Comparison of ENCODE assay signal across 41 mouse cellular contexts in the genomic region with DNA sequence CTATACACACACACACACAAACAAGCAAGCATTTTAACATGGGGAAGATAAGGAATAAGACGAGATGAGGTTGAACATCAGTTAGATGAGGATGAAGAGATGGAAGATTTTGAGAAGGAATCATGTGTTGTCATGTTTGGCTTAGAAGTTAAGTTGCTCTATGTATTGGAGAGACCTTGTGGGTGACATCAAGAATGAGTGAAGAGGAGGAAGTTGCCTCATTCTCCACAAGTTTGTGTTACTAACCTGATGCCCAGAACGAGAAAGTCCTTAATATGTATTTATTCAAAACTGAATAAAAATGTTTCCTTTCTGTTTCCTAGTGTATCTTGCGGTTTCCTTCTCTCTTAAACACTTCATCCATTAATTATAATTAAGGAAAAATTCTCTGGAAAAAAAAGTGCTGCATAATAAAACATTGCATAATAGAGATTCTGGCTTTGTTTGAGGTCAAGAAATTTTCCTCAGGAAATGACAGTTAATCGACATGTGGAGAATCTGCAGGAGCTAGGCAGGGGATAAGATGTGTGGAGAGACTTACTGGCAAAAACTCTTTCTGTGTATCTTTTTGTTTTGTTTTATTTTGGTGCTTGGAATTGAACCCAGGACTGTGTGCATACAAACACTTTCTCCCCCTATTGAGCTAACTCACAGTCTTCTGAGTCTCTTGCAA. TPM values are rescaled to one million over a fixed set of nuclear protein-coding genes. Genes with fewer than 3 reads are reported as not detected.
"Had no signal": no experiment of that assay in that cellular context is flagged by ENCODE, and none has a peak within 500 bp of the region (broad histone marks: within the 10 kb centered on the region; RNA-seq: fewer than 3 reads in every experiment).

No protein-coding gene starts in this region.

- ATAC-seq: hindbrain, embryonic 16.5 days; intestine, embryonic 15.5 days; intestine, postnatal 0 days; liver, embryonic 12.5 days had no signal

- H3K4me3 ChIP-seq: heart, embryonic 10.5 days; heart, embryonic 12.5 days; hindbrain, embryonic 10.5 days; hindbrain, embryonic 12.5 days; intestine, embryonic 15.5 days; kidney, embryonic 15.5 days; limb, embryonic 13.5 days; limb, embryonic 15.5 days; liver, embryonic 12.5 days had no signal

- H3K27me3 ChIP-seq: heart, embryonic 12.5 days; hindbrain, embryonic 12.5 days; intestine, embryonic 15.5 days; limb, embryonic 15.5 days had no signal

- H3K27ac ChIP-seq: heart, embryonic 10.5 days; hindbrain, embryonic 10.5 days; hindbrain, embryonic 12.5 days; hindbrain, embryonic 14.5 days; intestine, embryonic 15.5 days; kidney, embryonic 15.5 days; kidney, postnatal 0 days; limb, embryonic 13.5 days; limb, embryonic 15.5 days; liver, embryonic 12.5 days had no signal

- DNase-seq: gastrocnemius, postnatal 14 days; gastrocnemius, postnatal 36 days; heart, adult 18-20 months; heart, postnatal 10 days; heart, postnatal 4 days; kidney, adult 18-20 months; kidney, adult 9 months; kidney, postnatal 25 days; kidney, postnatal 4 days; layer of hippocampus, adult 9-11 months; layer of hippocampus, postnatal 36 days; left cerebral cortex, postnatal 4 days had no signal

- H3K36me3 ChIP-seq: heart, embryonic 10.5 days; heart, embryonic 12.5 days; hindbrain, embryonic 10.5 days; hindbrain, embryonic 12.5 days; intestine, embryonic 15.5 days; kidney, embryonic 15.5 days; limb, embryonic 13.5 days; limb, embryonic 15.5 days; liver, embryonic 12.5 days had no signal

- H3K4me1 ChIP-seq: heart, embryonic 10.5 days; hindbrain, embryonic 10.5 days; hindbrain, embryonic 12.5 days; intestine, embryonic 15.5 days; kidney, embryonic 15.5 days; limb, embryonic 13.5 days; limb, embryonic 15.5 days had no signal

RNA-seq across cellular contexts. Expression of gene Btg4, which starts 39.4 kb away (rescaled TPM):
- total RNA-seq: gastrocnemius, adult 18-20 months; gastrocnemius, adult 8-10 months; gastrocnemius, postnatal 14 days; gastrocnemius, postnatal 36 days; heart, adult 18-20 months; heart, adult 8-10 months; heart, postnatal 10 days; heart, postnatal 25 days; heart, postnatal 4 days; layer of hippocampus, adult 8-10 months; layer of hippocampus, postnatal 14 days; layer of hippocampus, postnatal 36 days; left cerebral cortex, adult 18-20 months; left cerebral cortex, adult 8-10 months; left cerebral cortex, postnatal 10 days; left cerebral cortex, postnatal 25 days; left cerebral cortex, postnatal 4 days; liver, adult 2 months had no signal
- polyA plus RNA-seq: gonadal fat pad, adult 2 months; heart, embryonic 10.5 days; heart, embryonic 12.5 days; heart, embryonic 14.5 days; heart, embryonic 16.5 days; hindbrain, embryonic 10.5 days; hindbrain, embryonic 12.5 days; hindbrain, embryonic 14.5 days; hindbrain, embryonic 16.5 days; intestine, embryonic 15.5 days; intestine, postnatal 0 days; kidney, embryonic 15.5 days; kidney, postnatal 0 days; limb, embryonic 11.5 days; limb, embryonic 13.5 days; limb, embryonic 15.5 days; liver, adult 2 months; liver, embryonic 12.5 days had no signal

RNA-seq across cellular contexts. Expression of gene Layn, which starts 55.6 kb away (rescaled TPM):
- polyA plus RNA-seq: inflammation-experienced regulatory T-cells, adult 6 months had no signal
